In the genomic region with DNA sequence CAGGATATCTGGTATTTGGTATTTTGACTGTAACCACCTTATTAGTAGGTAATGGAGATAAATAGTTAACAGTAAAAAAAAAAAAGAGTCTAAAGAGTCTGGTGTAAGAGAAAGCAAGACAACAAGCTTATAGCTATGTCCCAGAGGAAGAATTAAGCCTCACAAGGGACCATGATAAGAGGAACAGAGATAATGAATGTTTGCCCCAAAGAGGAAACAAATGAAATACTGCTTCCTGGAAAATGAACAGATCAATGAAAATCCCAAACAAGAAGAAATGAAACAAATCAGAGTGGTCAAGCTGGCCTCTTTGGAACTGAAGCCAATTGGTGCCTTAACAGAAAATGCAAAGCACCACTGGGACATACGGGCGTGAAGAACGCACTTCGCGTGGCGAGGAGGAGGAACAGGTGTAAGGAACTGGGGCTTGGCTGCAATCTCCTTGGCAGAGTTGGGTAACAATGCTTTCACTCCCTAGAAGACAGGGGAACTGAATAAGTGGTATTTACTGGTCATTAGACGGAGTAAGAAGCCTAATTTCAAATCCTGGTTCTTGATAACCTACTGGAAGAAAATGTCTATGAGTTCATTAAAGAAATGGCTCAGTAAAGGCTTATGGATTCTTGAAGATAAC, we compare ENCODE assay signal across 22 mouse cellular contexts.
"Had no signal": no experiment of that assay in that cellular context is flagged by ENCODE, and none has a peak within 500 bp of the region (broad histone marks: within the 10 kb centered on the region; RNA-seq: fewer than 3 reads in every experiment).

No protein-coding gene starts in this region.

- ATAC-seq: hindbrain, postnatal 0 days; intestine, embryonic 16.5 days; liver, embryonic 12.5 days had no signal

- H3K27ac ChIP-seq: gastrocnemius, adult 2 months; hindbrain, embryonic 13.5 days; hindbrain, embryonic 15.5 days; hindbrain, postnatal 0 days; kidney, postnatal 0 days; limb, embryonic 13.5 days; limb, embryonic 15.5 days; liver, embryonic 12.5 days; liver, embryonic 14.5 days had no signal

- H3K27me3 ChIP-seq: heart, embryonic 12.5 days; hindbrain, embryonic 13.5 days; hindbrain, embryonic 15.5 days; limb, embryonic 13.5 days; limb, embryonic 15.5 days; liver, embryonic 12.5 days had no signal

- H3K9ac ChIP-seq: heart, embryonic 12.5 days; hindbrain, embryonic 13.5 days; hindbrain, embryonic 15.5 days; limb, embryonic 13.5 days; limb, embryonic 15.5 days; liver, embryonic 12.5 days; liver, embryonic 14.5 days had no signal

- H3K4me3 ChIP-seq: gastrocnemius, adult 2 months; heart, embryonic 12.5 days; hindbrain, embryonic 13.5 days; hindbrain, embryonic 15.5 days; limb, embryonic 13.5 days; limb, embryonic 15.5 days; liver, embryonic 12.5 days had no signal

- H3K4me2 ChIP-seq: heart, embryonic 12.5 days; hindbrain, embryonic 13.5 days; hindbrain, embryonic 15.5 days; limb, embryonic 13.5 days; limb, embryonic 15.5 days; liver, embryonic 12.5 days had no signal

- H3K36me3 ChIP-seq: heart, embryonic 12.5 days; hindbrain, embryonic 13.5 days; hindbrain, embryonic 15.5 days; limb, embryonic 13.5 days; limb, embryonic 15.5 days; liver, embryonic 12.5 days had no signal

- H3K4me1 ChIP-seq: heart, embryonic 12.5 days; hindbrain, embryonic 13.5 days; hindbrain, embryonic 15.5 days; limb, embryonic 13.5 days; liver, embryonic 12.5 days had no signal

- DNase-seq: gastrocnemius, adult 2 months; gastrocnemius, postnatal 10 days; gastrocnemius, postnatal 25 days; heart, adult 18-20 months; heart, postnatal 10 days; kidney, adult 18-20 months; kidney, adult 8-10 months; kidney, postnatal 14 days; kidney, postnatal 36 days; layer of hippocampus, adult 9-11 months; layer of hippocampus, postnatal 36 days; left cerebral cortex, postnatal 4 days had no signal

- H3K9me3 ChIP-seq: heart, embryonic 12.5 days; hindbrain, embryonic 13.5 days; hindbrain, embryonic 15.5 days; limb, embryonic 13.5 days; limb, embryonic 15.5 days; liver, embryonic 12.5 days had no signal
